Mouse (Mus musculus): ENCODE data around the gene Rapsn. TPM values are rescaled to one million over a fixed set of nuclear protein-coding genes. Genes with fewer than 3 reads are reported as not detected.
"Not testable (repeated sequence)": the region's sequence is repeated elsewhere in the genome, so short reads cannot be mapped to it uniquely, and the experiment has no call there.

Gene Rapsn
- 0.37 and 1.2 TPM in 2 replicates for polyA plus RNA-seq (2014; fragmentation: Nextera tagmentation; extraction: Ambion mirVana)

DNA sequence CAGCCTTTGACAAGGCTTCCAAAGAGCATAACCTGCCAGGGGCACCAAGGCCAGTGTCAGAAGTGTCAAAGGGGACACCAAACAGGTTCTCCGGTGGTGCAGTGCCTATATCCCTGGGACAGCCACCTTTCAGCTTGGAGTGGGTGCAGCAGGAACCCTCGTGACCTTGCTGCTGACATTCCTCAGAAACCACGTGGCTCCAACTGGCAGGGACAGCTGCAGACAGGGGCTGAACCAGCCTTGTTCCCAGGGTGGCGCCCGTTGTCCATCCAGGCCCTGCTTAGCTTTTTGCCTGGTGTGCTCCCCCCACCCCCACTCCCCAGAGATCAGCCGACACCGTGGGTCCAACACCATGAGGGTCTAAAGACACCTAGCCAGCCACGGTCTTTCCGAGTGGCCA, at the start of gene Rapsn:
Gene Rapsn, plus strand, starts transcription at position 236 of the 400 bp plus-strand sequence.
- WGBS = 72% methylated on average over 9 of the region's 9 CpGs
- H3K27ac ChIP-seq (ENCODE audit: low read depth, low read length) = no peak within 1 kb of the TSS
- no peak within 1 kb of the TSS for H3K4me2 ChIP-seq (ENCODE audit: low read depth, low read length)
- H3K27me3 ChIP-seq (ENCODE audit: control insufficient read depth, insufficient read depth, low read length) = no peaks in the 10 kb centered on the region
- ATAC-seq (ENCODE audit: low read depth) = no peak
- no peaks in the 10 kb centered on the region for H3K9me3 ChIP-seq (ENCODE audit: control insufficient read depth, low read length)
- no peak within 1 kb of the TSS for H3K4me3 ChIP-seq (ENCODE audit: low read depth, low read length)
- no peaks in the 10 kb centered on the region for H3K36me3 ChIP-seq (ENCODE audit: control insufficient read depth, insufficient read depth, low read length)
- no peaks in the 10 kb centered on the region for H3K4me1 ChIP-seq (ENCODE audit: control insufficient read depth, insufficient read depth, low read length)
- no peak within 1 kb of the TSS for H3K9ac ChIP-seq (replicated peaks; ENCODE audit: low read depth, low read length)

DNA sequence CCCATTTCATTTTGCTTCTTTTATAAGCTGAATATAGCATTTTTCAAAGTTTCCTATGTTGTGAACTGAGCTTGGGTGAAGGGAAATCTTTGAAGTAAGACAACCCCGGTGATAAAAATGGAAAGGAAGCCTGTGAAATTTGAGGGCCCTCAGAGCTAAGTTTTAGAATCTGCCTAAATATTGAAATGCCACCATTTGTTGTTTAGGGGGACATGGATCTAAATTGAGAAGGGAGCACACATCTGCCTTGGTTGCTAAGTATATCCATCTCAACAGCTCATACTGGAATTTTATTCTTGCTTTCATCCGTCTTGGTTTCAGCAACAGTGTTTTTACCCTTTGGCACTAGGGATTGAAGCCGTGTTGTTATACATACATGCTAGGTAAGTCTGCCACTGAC, 49.4 kb upstream of the Rapsn start:
- no peak overlapping the region for H3K27ac ChIP-seq (ENCODE audit: low read depth, low read length)
- no peak for ATAC-seq (ENCODE audit: low read depth)
- H3K9ac ChIP-seq (replicated peaks; ENCODE audit: low read depth, low read length) = no peak overlapping the region
- no peaks in the 10 kb centered on the region for H3K9me3 ChIP-seq (ENCODE audit: control insufficient read depth, low read length)
- H3K4me1 ChIP-seq (ENCODE audit: control insufficient read depth, insufficient read depth, low read length) = no peaks in the 10 kb centered on the region
- no peaks in the 10 kb centered on the region for H3K36me3 ChIP-seq (ENCODE audit: control insufficient read depth, insufficient read depth, low read length)
- H3K4me3 ChIP-seq (ENCODE audit: low read depth, low read length) = no peak overlapping the region
- H3K4me2 ChIP-seq (ENCODE audit: low read depth, low read length) = no peak overlapping the region
- H3K27me3 ChIP-seq (ENCODE audit: control insufficient read depth, insufficient read depth, low read length) = no peaks in the 10 kb centered on the region
- 94% methylated on average over 3 of the region's 3 CpGs for WGBS

DNA sequence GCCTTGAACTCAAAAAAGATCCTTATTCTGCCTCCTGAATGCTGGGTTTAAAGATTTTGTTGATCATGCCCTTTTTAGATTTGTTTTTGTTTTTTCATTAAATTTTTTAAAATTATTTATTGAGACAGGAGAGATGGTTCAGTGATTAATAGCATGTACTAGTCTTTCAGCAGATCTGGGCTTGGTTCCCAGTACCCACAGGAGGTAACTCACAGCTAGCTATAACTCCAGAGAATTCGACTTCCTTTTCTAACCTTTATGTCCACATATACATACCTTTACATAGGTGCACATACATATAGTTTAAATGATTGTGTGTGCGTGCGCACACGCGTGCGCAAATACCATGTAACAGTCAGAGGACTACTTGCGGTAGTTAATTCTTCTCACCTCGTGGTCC, 26.9 kb upstream of the Rapsn start:
- WGBS = 98% methylated on average over 8 of the region's 8 CpGs

DNA sequence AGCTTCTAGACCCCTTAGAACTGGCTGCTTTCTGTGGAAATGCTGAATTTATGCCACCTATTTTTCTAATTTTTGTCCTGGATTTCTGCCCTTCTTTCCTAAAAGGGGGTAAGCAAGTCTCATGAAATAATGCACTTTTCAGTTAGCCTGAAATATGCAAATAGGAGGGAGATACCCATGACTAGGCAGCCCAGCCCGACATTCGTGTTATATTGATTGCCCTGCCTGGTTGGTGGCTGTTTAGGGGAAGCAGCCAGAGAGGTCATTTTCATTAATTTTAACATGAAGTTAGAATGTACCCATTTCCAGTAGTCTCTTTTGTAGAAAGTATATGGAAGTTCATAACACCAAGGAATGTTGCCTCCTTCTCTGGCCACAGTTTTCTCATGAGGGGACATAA, 21.5 kb upstream of the Rapsn start:
- no peaks in the 10 kb centered on the region for H3K27me3 ChIP-seq (ENCODE audit: control insufficient read depth, insufficient read depth, low read length)
- peaks cover 51% of the 10 kb centered on the region for H3K36me3 ChIP-seq (ENCODE audit: control insufficient read depth, insufficient read depth, low read length)
- H3K9ac ChIP-seq (replicated peaks; ENCODE audit: low read depth, low read length) = no peak overlapping the region
- no peak overlapping the region for H3K4me2 ChIP-seq (ENCODE audit: low read depth, low read length)
- no peak overlapping the region for H3K4me3 ChIP-seq (ENCODE audit: low read depth, low read length)
- no peak overlapping the region for H3K27ac ChIP-seq (ENCODE audit: low read depth, low read length)
- H3K9me3 ChIP-seq (ENCODE audit: control insufficient read depth, low read length) = no peaks in the 10 kb centered on the region
- WGBS = 89% methylated on average over 2 of the region's 2 CpGs
- H3K4me1 ChIP-seq (ENCODE audit: control insufficient read depth, insufficient read depth, low read length) = no peaks in the 10 kb centered on the region
- no peak for ATAC-seq (ENCODE audit: low read depth)

More for the DNA sequence above, 26.9 kb upstream of the Rapsn start:
- H3K9me3 ChIP-seq (ENCODE audit: control insufficient read depth, low read length) = no peaks in the 10 kb centered on the region
- ATAC-seq (ENCODE audit: low read depth) = no peak
- H3K27me3 ChIP-seq (ENCODE audit: control insufficient read depth, insufficient read depth, low read length) = no peaks in the 10 kb centered on the region
- no peak overlapping the region for H3K4me2 ChIP-seq (ENCODE audit: low read depth, low read length)
- H3K9ac ChIP-seq (replicated peaks; ENCODE audit: low read depth, low read length) = no peak overlapping the region
- no peak overlapping the region for H3K4me3 ChIP-seq (ENCODE audit: low read depth, low read length)
- H3K36me3 ChIP-seq (ENCODE audit: control insufficient read depth, insufficient read depth, low read length) = peaks cover 70% of the 10 kb centered on the region
- no peaks in the 10 kb centered on the region for H3K4me1 ChIP-seq (ENCODE audit: control insufficient read depth, insufficient read depth, low read length)
- no peak overlapping the region for H3K27ac ChIP-seq (ENCODE audit: low read depth, low read length)

DNA sequence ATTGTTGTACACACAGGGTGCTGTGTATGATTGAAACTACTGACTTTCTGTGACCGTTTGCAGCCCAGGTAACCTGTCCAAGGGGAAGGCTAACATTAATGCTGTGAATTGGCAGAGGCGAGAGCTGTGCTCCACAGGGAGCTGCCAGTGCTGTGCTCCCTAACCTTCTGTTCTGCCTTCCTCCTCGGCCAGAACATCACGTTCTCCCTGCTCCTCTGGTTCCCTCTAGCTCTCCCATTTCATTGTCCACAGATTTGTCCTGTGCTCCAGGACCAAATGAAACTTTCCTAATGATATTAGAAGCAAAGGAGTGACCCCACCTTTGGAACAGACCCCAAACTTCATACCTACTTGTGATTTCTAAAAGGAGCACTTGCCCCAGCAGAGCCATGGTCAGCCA, 20.0 kb upstream of the Rapsn start:
- H3K4me2 ChIP-seq (ENCODE audit: low read depth, low read length) = no peak overlapping the region
- no peaks in the 10 kb centered on the region for H3K9me3 ChIP-seq (ENCODE audit: control insufficient read depth, low read length)
- H3K27ac ChIP-seq (ENCODE audit: low read depth, low read length) = no peak overlapping the region
- no peak for ATAC-seq (ENCODE audit: low read depth)
- no peak overlapping the region for H3K9ac ChIP-seq (replicated peaks; ENCODE audit: low read depth, low read length)
- no peaks in the 10 kb centered on the region for H3K27me3 ChIP-seq (ENCODE audit: control insufficient read depth, insufficient read depth, low read length)
- WGBS = 82% methylated on average over 4 of the region's 4 CpGs
- no peaks in the 10 kb centered on the region for H3K4me1 ChIP-seq (ENCODE audit: control insufficient read depth, insufficient read depth, low read length)
- H3K36me3 ChIP-seq (ENCODE audit: control insufficient read depth, insufficient read depth, low read length) = peaks cover 48% of the 10 kb centered on the region
- H3K4me3 ChIP-seq (ENCODE audit: low read depth, low read length) = no peak overlapping the region

DNA sequence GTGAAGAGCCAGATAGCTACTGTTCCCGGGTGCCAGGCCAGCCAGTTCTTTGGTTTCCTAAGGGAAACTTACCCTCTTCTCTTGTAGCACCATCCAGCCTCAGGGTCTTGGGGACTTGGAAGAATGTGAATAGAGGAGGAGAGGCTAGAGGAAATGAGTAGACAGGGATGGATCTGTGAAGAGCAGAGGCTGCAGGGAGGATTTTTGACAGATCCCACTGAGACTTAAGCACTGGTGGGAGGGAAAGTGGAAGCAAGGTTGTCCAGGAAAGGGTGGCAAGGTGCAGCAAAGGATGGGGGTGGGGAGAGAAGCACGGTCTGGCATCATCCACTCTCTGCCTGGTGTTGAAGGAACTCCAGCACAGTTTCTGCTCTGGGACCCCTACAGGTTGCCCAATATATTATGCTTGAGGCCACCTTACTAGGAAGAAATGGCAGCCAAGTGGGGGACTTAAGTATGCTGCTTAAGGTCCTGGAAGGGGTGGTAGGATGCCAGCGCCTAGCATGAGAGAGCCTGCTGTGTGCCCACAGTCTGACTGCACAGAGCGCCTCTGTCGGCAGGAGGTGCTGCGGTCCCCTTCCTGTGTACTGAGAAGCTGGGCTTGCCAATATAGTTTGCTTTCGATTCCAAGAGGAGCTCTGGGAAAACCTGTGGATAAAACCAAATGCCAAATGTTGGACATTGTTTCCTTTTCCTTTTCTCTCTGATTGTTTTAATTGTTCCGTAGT, 17.2 kb upstream of the Rapsn start:
- H3K9me3 ChIP-seq (ENCODE audit: control insufficient read depth, low read length) = no peaks in the 10 kb centered on the region
- H3K4me1 ChIP-seq (ENCODE audit: control insufficient read depth, insufficient read depth, low read length) = no peaks in the 10 kb centered on the region
- 0 out of 2 replicates have a peak, but pooled peaks have one; percentile 14 for ATAC-seq (ENCODE audit: low read depth)
- H3K27ac ChIP-seq (ENCODE audit: low read depth, low read length) = no peak overlapping the region
- no peak overlapping the region for H3K4me2 ChIP-seq (ENCODE audit: low read depth, low read length)
- 76% methylated on average over 8 of the region's 8 CpGs for WGBS
- peaks cover 25% of the 10 kb centered on the region for H3K36me3 ChIP-seq (ENCODE audit: control insufficient read depth, insufficient read depth, low read length)
- no peaks in the 10 kb centered on the region for H3K27me3 ChIP-seq (ENCODE audit: control insufficient read depth, insufficient read depth, low read length)
- H3K9ac ChIP-seq (replicated peaks; ENCODE audit: low read depth, low read length) = no peak overlapping the region
- no peak overlapping the region for H3K4me3 ChIP-seq (ENCODE audit: low read depth, low read length)

DNA sequence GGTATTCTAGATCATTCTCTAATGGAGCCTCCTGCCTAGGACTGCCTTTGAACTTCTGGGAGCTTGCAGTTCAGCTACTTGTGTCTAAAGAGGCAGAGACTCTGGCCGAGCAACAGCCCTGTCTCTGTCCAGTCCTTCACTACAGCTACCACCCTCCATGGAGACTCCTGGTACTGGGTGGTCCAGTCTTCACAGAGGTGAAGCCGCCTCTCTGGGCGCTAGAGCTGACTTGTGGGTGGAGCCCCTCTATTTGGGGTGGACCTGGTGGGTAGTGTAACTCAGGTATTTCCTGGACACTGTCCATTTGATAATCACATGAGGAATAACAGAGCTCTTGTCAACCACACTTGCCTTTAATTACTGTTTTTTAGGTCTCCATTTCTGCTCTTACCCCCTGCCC, 15.5 kb upstream of the Rapsn start:
- Histone ChIP-seq H3K36me3 (ENCODE audit: control insufficient read depth, insufficient read depth, low read length) (peaks cover 10% of the 10 kb centered on the region; the same call in 1 of the 2 replicates), H3K4me3 (ENCODE audit: low read depth, low read length) (no peak overlapping the region), H3K9ac (replicated peaks; ENCODE audit: low read depth, low read length) (no peak overlapping the region), H3K4me2 (ENCODE audit: low read depth, low read length) (no peak overlapping the region), H3K27me3 (ENCODE audit: control insufficient read depth, insufficient read depth, low read length) (no peaks in the 10 kb centered on the region), H3K27ac (ENCODE audit: low read depth, low read length) (no peak overlapping the region), H3K4me1 (ENCODE audit: control insufficient read depth, insufficient read depth, low read length) (no peaks in the 10 kb centered on the region), H3K9me3 (ENCODE audit: control insufficient read depth, low read length) (no peaks in the 10 kb centered on the region)
- 97% methylated on average over 3 of the region's 3 CpGs for WGBS
- ATAC-seq (ENCODE audit: low read depth) = no peak

DNA sequence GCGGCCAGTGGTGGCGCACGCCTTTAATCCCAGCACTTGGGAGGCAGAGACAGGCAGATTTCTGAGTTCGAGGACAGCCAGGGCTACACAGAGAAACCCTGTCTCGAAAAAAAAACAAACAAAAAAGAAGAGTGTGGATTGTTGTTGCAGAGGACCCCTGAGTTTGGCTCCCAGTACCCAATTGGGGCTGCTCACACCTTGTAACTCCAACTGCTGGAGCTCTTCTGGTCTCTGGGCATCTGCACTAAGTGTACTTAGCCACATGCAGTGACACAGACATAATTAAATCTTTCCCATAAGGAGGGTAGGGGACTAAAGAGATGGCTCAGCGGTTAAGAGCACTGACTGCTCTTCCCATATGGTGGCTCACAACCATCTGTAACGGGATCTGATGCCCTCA, 13.2 kb upstream of the Rapsn start:
- ATAC-seq (ENCODE audit: low read depth); H3K9me3 ChIP-seq (ENCODE audit: control insufficient read depth, low read length); H3K9ac ChIP-seq (replicated peaks; ENCODE audit: low read depth, low read length); H3K27ac ChIP-seq (ENCODE audit: low read depth, low read length); H3K4me3 ChIP-seq (ENCODE audit: low read depth, low read length); H3K4me2 ChIP-seq (ENCODE audit: low read depth, low read length); H3K27me3 ChIP-seq (ENCODE audit: control insufficient read depth, insufficient read depth, low read length); H3K4me1 ChIP-seq (ENCODE audit: control insufficient read depth, insufficient read depth, low read length); H3K36me3 ChIP-seq (ENCODE audit: control insufficient read depth, insufficient read depth, low read length): not testable (repeated sequence)
- 95% methylated on average over 7 of the region's 7 CpGs for WGBS

DNA sequence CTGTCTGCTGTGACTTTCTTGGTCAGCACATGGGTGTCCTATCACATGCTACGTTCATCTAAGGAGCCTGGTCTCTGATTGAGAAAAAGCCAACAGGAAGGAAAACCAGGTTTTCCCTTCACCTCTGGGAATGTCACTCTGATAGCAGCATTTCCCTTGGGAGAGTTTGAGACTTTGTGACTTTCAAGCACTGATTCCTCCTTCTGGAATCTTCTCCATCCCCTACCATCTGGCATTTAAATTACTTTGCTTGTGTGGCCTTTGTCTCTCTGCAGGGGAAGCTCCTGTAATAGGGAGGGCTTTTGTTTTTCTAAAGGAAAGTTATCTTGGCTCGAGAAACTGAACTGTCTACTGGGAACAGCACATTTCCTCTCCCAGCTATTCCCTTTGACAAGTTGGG, 12.3 kb upstream of the Rapsn start:
- ATAC-seq (ENCODE audit: low read depth) = no peak
- Histone ChIP-seq H3K36me3 (ENCODE audit: control insufficient read depth, insufficient read depth, low read length) (peaks cover 4% of the 10 kb centered on the region; the same call in 1 of the 2 replicates), H3K27me3 (ENCODE audit: control insufficient read depth, insufficient read depth, low read length) (no peaks in the 10 kb centered on the region), H3K9ac (replicated peaks; ENCODE audit: low read depth, low read length) (no peak overlapping the region), H3K4me1 (ENCODE audit: control insufficient read depth, insufficient read depth, low read length) (no peaks in the 10 kb centered on the region), H3K9me3 (ENCODE audit: control insufficient read depth, low read length) (no peaks in the 10 kb centered on the region), H3K4me3 (ENCODE audit: low read depth, low read length) (no peak overlapping the region), H3K27ac (ENCODE audit: low read depth, low read length) (no peak overlapping the region), H3K4me2 (ENCODE audit: low read depth, low read length) (no peak overlapping the region)
- 49% methylated on average over 2 of the region's 2 CpGs for WGBS

All from neural tube, embryonic 14.5 days (tissue).